Mouse (Mus musculus) T-helper 2 cell (primary cell): ENCODE results near the gene Axl.
"Not testable (repeated sequence)": the region's sequence is repeated elsewhere in the genome, so short reads cannot be mapped to it uniquely, and the experiment has no call there.

Experiments
- in situ Hi-C: fragments of 300-600 bp; cut with MboI, MseI; formaldehyde crosslinking; loops from one replicate; pipeline ENCODE4 v1.15.1; 2025; ENCODE audit warnings: high pct_unique_total_duplicates

Axl gene

GRCm38 (mm10) chr7:25753643-25754438 is 34.7 kb downstream of the Axl start:
- in situ Hi-C loops: loop anchor here (10.0 kb wide), 1 partner anchor 1721 kb away; the partner anchor contains the start of gene Sertad3

- in situ Hi-C loops: loop anchor here (10.0 kb wide), 1 partner anchor 1722 kb away; the partner anchor contains the start of gene Sertad3
These were observed 35.4 kb downstream of the Axl start for GRCm38 (mm10) chr7:25753076-25753475.

- in situ Hi-C loops: loop anchor here (5.0 to 25.0 kb wide), 2 partner anchors 50 to 1440 kb away; partner anchors contain the start of genes BC024978, Gm21983, Mia and Rab4b
These were observed 41.7 kb downstream of the Axl start for GRCm38 (mm10) chr7:25746844-25747243.

GRCm38 (mm10) chr7:25738277-25738676 is 50.2 kb downstream of the Axl start:
- in situ Hi-C loops: loop anchor here (25.0 kb wide), 1 partner anchor 1449 kb away; the partner anchor contains the start of genes BC024978, Gm21983, Mia and Rab4b

GRCm38 (mm10) chr7:25736920-25737319 is 51.6 kb downstream of the Axl start:
- in situ Hi-C loops: loop anchor here (25.0 kb wide), 1 partner anchor 1450 kb away; the partner anchor contains the start of genes BC024978, Gm21983, Mia and Rab4b

- in situ Hi-C loops: loop anchor here (25.0 kb wide), 1 partner anchor 1452 kb away; the partner anchor contains the start of genes BC024978, Gm21983, Mia and Rab4b
These were observed 53.5 kb downstream of the Axl start for GRCm38 (mm10) chr7:25734991-25735390.

GRCm38 (mm10) chr7:25731294-25732055 is 57.0 kb downstream of the Axl start:
- in situ Hi-C loops: loop anchor here (25.0 kb wide), 1 partner anchor 1456 kb away; the partner anchor contains the start of genes BC024978, Gm21983, Mia and Rab4b

- in situ Hi-C loops: loop anchor here (25.0 kb wide), 1 partner anchor 1457 kb away; the partner anchor contains the start of genes BC024978, Gm21983, Mia and Rab4b
These were observed 58.6 kb downstream of the Axl start for GRCm38 (mm10) chr7:25729862-25730261.

- in situ Hi-C loops: loop anchor here (25.0 kb wide), 1 partner anchor 1458 kb away; the partner anchor contains the start of genes BC024978, Gm21983, Mia and Rab4b
These were observed 59.1 kb downstream of the Axl start for GRCm38 (mm10) chr7:25729396-25729795.

- in situ Hi-C loops: loop anchor here (25.0 kb wide), 1 partner anchor 1460 kb away; the partner anchor contains the start of genes BC024978, Gm21983, Mia and Rab4b
These were observed 60.7 kb downstream of the Axl start for GRCm38 (mm10) chr7:25727800-25728199.

GRCm38 (mm10) chr7:25725886-25726285 is 62.6 kb downstream of the Axl start:
- in situ Hi-C loops: loop anchor here (25.0 kb wide), 1 partner anchor 1461 kb away; the partner anchor contains the start of genes BC024978, Gm21983, Mia and Rab4b

- in situ Hi-C loops: not testable (repeated sequence)
These were observed 66.7 kb downstream of the Axl start for GRCm38 (mm10) chr7:25721776-25722175.

- in situ Hi-C loops: no loop called here
These were observed 67.7 kb downstream of the Axl start for GRCm38 (mm10) chr7:25720760-25721159.

GRCm38 (mm10) chr7:25719761-25720610 is 68.5 kb downstream of the Axl start:
- in situ Hi-C loops: no loop called here

GRCm38 (mm10) chr7:25718788-25719417 is 69.6 kb downstream of the Axl start, which contains the start of gene Ccdc97:
Gene Ccdc97 (minus strand): TSS chr7:25719088.
- in situ Hi-C loops: no loop called here

- in situ Hi-C loops: no loop called here
These were observed 71.0 kb downstream of the Axl start for GRCm38 (mm10) chr7:25717478-25717877.

GRCm38 (mm10) chr7:25715731-25716271 is 72.7 kb downstream of the Axl start:
- in situ Hi-C loops: no loop called here

- in situ Hi-C loops: no loop called here
These were observed 73.9 kb downstream of the Axl start for GRCm38 (mm10) chr7:25714581-25714980.

- in situ Hi-C loops: no loop called here
These were observed 75.7 kb downstream of the Axl start for GRCm38 (mm10) chr7:25712801-25713200.

GRCm38 (mm10) chr7:25711731-25712197 is 76.7 kb downstream of the Axl start:
- in situ Hi-C loops: no loop called here
